Mouse (Mus musculus) lung, embryonic 14.5 days (tissue): ENCODE results near the gene Rsbn1l. TPM values are rescaled to one million over a fixed set of nuclear protein-coding genes. Genes with fewer than 3 reads are reported as not detected.

ENCODE experiments used
- ATAC-seq: fragments of 200-750 bp; cut with Nextera tagmentation; 2 replicates; pipeline ENCODE4 v1.8.0; 2017; ENCODE audit warnings: mild to moderate bottlenecking, moderate TSS enrichment, moderate library complexity; ENCODE audit not compliant: insufficient read depth
- DNase-seq: peaks from one replicate; pipeline ENCODE4 v3.0.0-alpha.2; 2015
- H3K27ac ChIP-seq: fragments of 300-500 bp; sonication (generic); 2 replicates; pipeline ENCODE4 v1.5.1; 2014; ENCODE audit warnings: low read depth, mild to moderate bottlenecking, moderate library complexity
- H3K27me3 ChIP-seq: fragments of 300-500 bp; sonication (generic); 2 replicates; pipeline ENCODE4 v1.6.1; 2014; ENCODE audit warnings: low read length, control low read depth; ENCODE audit not compliant: insufficient read depth
- H3K36me3 ChIP-seq: fragments of 300-500 bp; sonication (generic); 2 replicates; pipeline ENCODE4 v1.6.1; 2014; ENCODE audit warnings: control low read depth; ENCODE audit not compliant: insufficient read depth
- H3K4me1 ChIP-seq: fragments of 300-500 bp; sonication (generic); 2 replicates; pipeline ENCODE4 v1.6.1; 2014; ENCODE audit warnings: antibody characterized with exemption, control low read depth; ENCODE audit not compliant: insufficient read depth
- H3K4me2 ChIP-seq: fragments of 300-500 bp; sonication (generic); 2 replicates; pipeline ENCODE4 v1.6.1; 2014; ENCODE audit warnings: mild to moderate bottlenecking
- H3K4me3 ChIP-seq: fragments of 300-500 bp; sonication (generic); 2 replicates; pipeline ENCODE4 v1.5.1; 2014; ENCODE audit warnings: low read depth, low read length
- H3K9ac ChIP-seq: fragments of 300-500 bp; sonication (generic); 2 replicates; pipeline ENCODE4 v1.6.1; 2014
- H3K9me3 ChIP-seq: fragments of 300-500 bp; sonication (generic); 2 replicates; pipeline ENCODE4 v1.6.1; 2016; ENCODE audit warnings: low read depth, low read length, control low read depth
- CTCF ChIP-seq: IDR thresholded peaks from 2 replicates; pipeline ENCODE4 v1.5.1; 2016; ENCODE audit warnings: antibody characterized with exemption, low read depth
- WGBS: fragments of 180-500 bp; shearing (Covaris S2); extraction: QIAGEN DNeasy Blood & Tissue Kit; methylation state at CpG from one replicate; pipeline ENCODE4 v1.1.7; 2014; 5-methylcytosine and 5-hydroxymethylcytosine counted together
- polyA plus RNA-seq: library from polyadenylated mRNA; unstranded; fragments of >200 nt; fragmentation: Nextera tagmentation; extraction: Ambion mirVana; gene quantifications from 2 replicates; pipeline ENCODE4 v1.2.1, GENCODE M21; 2014

Gene Rsbn1l
- polyA plus RNA-seq, 1 experiment from 2014 or later = 6.8 TPM

DNA sequence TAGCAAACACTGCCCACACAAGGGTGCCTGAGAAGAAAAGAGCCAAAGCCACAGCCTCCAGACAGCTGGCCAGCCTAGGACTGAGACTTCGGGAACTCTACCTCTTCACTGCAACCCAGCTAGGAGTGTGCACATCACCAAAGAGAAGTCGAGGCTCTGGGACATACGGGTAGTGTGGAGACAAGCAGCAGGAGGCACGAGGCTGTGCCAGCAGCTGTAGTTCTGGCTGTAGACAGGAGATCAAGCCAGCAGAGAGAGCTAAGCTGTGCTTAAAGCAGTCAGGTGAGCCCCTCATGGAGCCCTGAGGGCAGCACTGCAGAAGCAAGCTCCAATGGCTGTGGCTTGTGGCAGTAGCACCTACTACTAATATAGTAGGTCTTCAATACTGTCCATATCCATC lies 15.5 kb downstream of the Rsbn1l start:
- Histone ChIP-seq H3K27me3 (no peaks in the 10 kb centered on the region), H3K27ac (no peak overlapping the region), H3K36me3 (no peaks in the 10 kb centered on the region), H3K9ac (no peak overlapping the region), H3K4me3 (no peak overlapping the region), H3K4me1 (no peaks in the 10 kb centered on the region; the same call in 1 of the 2 replicates), H3K4me2 (no peak overlapping the region), H3K9me3 (no peaks in the 10 kb centered on the region)
- WGBS = 84% methylated on average over 4 of the region's 4 CpGs
- DNase-seq (no peak), ATAC-seq (no peak)
- TF ChIP-seq CTCF = no peak

DNA sequence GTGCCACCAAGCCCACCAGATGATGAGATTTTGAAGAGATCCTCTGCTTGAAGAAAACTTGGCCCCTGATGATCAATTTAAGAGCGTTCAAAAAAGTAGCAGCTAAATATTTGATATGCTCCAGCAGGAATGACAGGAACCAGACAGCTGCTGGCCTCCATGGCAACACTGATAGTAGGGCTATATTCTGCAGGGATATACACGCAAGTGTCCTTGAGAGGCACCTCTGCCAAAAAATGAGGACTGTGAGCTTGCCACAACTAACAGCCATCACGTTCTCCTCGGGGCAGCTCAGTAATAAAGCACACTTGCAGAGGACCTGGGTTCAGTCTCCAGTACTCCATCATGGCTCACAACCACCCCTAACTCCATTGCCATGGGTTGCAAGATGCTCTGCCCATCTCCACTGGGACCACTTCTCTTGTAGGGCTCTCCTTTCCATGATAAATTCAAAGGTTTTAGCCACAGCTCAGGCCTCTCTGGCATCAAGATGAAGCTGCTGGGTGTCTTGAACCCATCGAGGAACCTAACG lies 16.1 kb downstream of the Rsbn1l start:
- Histone ChIP-seq H3K27ac (no peak overlapping the region), H3K4me3 (no peak overlapping the region), H3K9me3 (no peaks in the 10 kb centered on the region), H3K36me3 (no peaks in the 10 kb centered on the region), H3K9ac (no peak overlapping the region), H3K4me1 (no peaks in the 10 kb centered on the region; the same call in 1 of the 2 replicates), H3K27me3 (no peaks in the 10 kb centered on the region), H3K4me2 (no peak overlapping the region)
- WGBS = 80% methylated on average over 6 of the region's 6 CpGs
- no peak for ATAC-seq
- TF ChIP-seq CTCF = no peak
- no peak for DNase-seq

DNA sequence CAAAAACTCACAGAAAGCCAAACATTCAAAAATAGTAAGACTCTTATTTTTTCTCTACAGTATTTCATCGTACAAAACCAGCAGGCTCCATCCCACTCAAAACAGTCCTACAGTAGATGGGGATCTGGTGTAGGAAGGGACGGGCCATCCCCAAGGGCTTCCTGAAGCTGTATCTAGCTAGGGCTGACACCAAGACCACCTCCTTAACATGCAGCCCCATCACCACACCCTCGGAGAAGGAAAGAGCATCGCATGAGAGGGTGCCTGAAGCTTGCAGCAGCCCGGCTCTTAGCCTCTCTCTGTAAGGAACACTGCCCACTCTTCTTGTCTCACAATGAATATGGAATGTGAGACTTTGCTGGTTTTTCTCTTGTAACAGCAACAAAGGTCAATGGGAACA lies 17.7 kb downstream of the Rsbn1l start:
- DNase-seq (no peak), ATAC-seq (no peak)
- no peak overlapping the region for H3K4me3 ChIP-seq
- no peak overlapping the region for H3K27ac ChIP-seq
- H3K4me2 ChIP-seq = no peak overlapping the region
- no peak overlapping the region for H3K9ac ChIP-seq
- no peaks in the 10 kb centered on the region; the same call in 1 of the 2 replicates for H3K4me1 ChIP-seq
- H3K9me3 ChIP-seq = no peaks in the 10 kb centered on the region
- H3K27me3 ChIP-seq = no peaks in the 10 kb centered on the region
- no peak for TF ChIP-seq CTCF
- no peaks in the 10 kb centered on the region for H3K36me3 ChIP-seq
- 61% methylated on average over 5 of the region's 5 CpGs for WGBS

DNA sequence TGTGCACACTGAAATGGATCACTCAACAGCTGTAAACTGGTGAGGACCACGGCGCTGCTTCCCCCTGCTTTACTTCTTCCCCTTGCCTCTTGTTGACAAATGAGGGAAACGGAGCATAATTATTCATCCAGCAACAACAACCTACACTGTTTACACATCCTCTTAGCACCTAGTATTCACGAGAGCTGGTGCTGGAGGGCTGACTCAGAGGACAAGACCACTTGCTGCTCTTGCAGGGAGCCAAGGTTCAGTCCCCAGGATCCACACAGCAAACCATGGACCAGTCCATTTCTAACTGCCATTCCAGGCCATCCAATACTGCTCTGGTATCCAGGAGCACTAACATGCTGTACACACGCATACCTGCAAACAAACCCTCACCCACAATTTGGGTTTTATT lies 20.3 kb downstream of the Rsbn1l start:
- H3K27ac ChIP-seq = no peak overlapping the region
- H3K4me1 ChIP-seq = no peaks in the 10 kb centered on the region; the same call in 1 of the 2 replicates
- 48% methylated on average over 5 of the region's 5 CpGs for WGBS
- H3K4me3 ChIP-seq = no peak overlapping the region
- H3K36me3 ChIP-seq = no peaks in the 10 kb centered on the region
- no peaks in the 10 kb centered on the region for H3K9me3 ChIP-seq
- no peaks in the 10 kb centered on the region for H3K27me3 ChIP-seq
- TF ChIP-seq CTCF = no peak
- no peak overlapping the region for H3K4me2 ChIP-seq
- ATAC-seq (no peak), DNase-seq (no peak)
- H3K9ac ChIP-seq = no peak overlapping the region

DNA sequence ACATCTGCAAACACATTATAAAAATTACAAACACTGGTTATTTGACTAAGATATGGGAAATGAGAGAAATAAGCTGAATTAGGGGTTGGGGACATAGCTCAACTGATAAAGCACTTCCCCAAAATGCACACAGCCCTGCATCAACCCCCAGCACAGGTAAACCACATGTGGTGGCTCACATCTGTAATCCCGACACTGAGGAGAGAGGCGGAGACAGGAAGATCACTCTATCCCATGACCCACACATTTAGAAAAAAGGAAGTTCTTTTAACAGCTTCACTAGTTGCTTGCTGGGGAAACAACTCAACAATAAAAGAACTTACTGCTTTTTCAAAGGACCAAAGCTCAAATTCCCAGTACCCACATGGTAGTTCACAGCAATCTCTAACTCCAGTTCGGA lies 23.6 kb downstream of the Rsbn1l start:
- TF ChIP-seq CTCF = no peak
- ATAC-seq = no peak
- H3K4me1 ChIP-seq = no peaks in the 10 kb centered on the region
- no peak for DNase-seq
- H3K9me3 ChIP-seq = no peaks in the 10 kb centered on the region
- no peaks in the 10 kb centered on the region for H3K36me3 ChIP-seq
- WGBS = 86% methylated on average over 3 of the region's 3 CpGs
- no peak overlapping the region for H3K4me3 ChIP-seq
- H3K27me3 ChIP-seq = no peaks in the 10 kb centered on the region
- no peak overlapping the region for H3K27ac ChIP-seq
- H3K9ac ChIP-seq = no peak overlapping the region
- no peak overlapping the region for H3K4me2 ChIP-seq

DNA sequence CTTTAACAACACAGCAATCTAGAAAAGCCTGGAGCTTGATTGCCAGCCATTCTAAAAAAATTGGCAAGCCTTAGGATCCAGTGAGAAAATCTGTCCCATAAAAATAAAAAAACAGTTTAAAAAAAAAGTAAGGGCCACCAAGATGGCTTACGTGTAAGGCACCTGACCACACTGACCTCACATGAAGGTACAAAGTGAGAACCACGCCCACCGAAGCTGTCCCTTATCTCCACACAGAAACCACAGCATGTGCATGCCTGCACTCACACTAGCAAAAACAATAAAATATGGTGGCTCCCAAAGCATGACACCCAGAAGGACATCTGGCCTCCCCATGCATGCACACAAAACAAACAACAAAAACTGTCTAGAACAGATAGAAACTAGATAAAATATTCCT lies 24.9 kb downstream of the Rsbn1l start:
- ATAC-seq = no peak
- no peak overlapping the region for H3K9ac ChIP-seq
- WGBS = 88% methylated on average over 3 of the region's 3 CpGs
- no peak overlapping the region for H3K4me2 ChIP-seq
- no peaks in the 10 kb centered on the region for H3K4me1 ChIP-seq
- H3K27me3 ChIP-seq = no peaks in the 10 kb centered on the region
- DNase-seq = no peak
- TF ChIP-seq CTCF = no peak
- no peak overlapping the region for H3K27ac ChIP-seq
- no peak overlapping the region for H3K4me3 ChIP-seq
- no peaks in the 10 kb centered on the region for H3K9me3 ChIP-seq
- H3K36me3 ChIP-seq = no peaks in the 10 kb centered on the region

DNA sequence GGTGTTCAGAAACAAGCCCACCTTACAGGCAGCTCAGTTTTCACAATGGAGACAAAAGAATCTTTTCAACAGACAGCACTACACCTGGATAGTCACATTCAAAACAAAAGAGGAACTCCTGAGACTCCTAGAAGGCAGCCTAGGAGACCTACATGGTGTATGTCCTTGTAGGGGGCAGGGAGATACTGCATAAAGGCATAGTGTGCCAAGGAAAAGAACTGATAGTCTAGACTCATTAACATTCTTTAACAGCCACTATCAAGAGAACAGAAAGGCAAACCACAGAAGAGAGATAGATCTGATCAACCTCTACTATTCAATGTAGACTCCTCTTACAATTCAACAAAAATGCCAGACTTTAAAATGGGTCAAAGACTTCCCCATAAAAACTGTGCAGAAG lies 25.8 kb downstream of the Rsbn1l start:
- TF ChIP-seq CTCF = no peak
- Histone ChIP-seq H3K27me3 (no peaks in the 10 kb centered on the region), H3K9ac (no peak overlapping the region), H3K4me2 (no peak overlapping the region), H3K4me3 (no peak overlapping the region), H3K27ac (no peak overlapping the region), H3K4me1 (no peaks in the 10 kb centered on the region), H3K36me3 (no peaks in the 10 kb centered on the region), H3K9me3 (no peaks in the 10 kb centered on the region)
- DNase-seq (no peak), ATAC-seq (no peak)

DNA sequence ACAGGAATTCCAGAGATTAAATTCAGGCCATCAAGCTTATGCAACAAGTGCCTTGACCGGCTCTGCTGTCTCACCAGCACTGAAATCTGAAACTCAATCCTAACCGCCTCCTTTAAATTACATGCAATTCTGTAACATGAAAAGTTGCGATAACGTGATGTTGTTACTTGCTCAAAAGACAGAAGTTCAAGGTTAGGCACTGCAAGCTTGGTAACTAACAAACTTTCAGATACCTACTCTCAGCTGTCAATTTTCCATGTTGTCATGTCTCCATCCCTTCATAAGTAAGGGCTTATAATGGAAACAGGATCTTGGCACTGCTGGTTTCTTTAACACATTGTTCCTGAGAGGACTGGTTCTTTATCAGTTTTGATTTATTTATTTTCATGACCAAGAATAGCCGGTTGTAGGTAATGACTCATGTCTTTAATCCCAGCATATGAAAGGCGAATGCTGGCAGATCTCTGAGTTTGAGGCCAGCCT lies 26.5 kb downstream of the Rsbn1l start:
- H3K27me3 ChIP-seq = no peaks in the 10 kb centered on the region
- TF ChIP-seq CTCF = no peak
- no peak overlapping the region for H3K27ac ChIP-seq
- H3K9me3 ChIP-seq = no peaks in the 10 kb centered on the region
- DNase-seq = peak; percentile 13
- H3K9ac ChIP-seq = no peak overlapping the region
- 57% methylated on average over 6 of the region's 6 CpGs for WGBS
- ATAC-seq = no peak
- H3K4me2 ChIP-seq = no peak overlapping the region
- H3K4me1 ChIP-seq = no peaks in the 10 kb centered on the region
- no peaks in the 10 kb centered on the region for H3K36me3 ChIP-seq
- H3K4me3 ChIP-seq = no peak overlapping the region
